Mouse (Mus musculus): ENCODE results near the gene Ssr2. TPM values are rescaled to one million over a fixed set of nuclear protein-coding genes. Genes with fewer than 3 reads are reported as not detected.

The Ssr2 gene
- polyA plus RNA-seq, 1 experiment, result 294 TPM

GRCm38 (mm10) chr3:88636555-88636986 is 60.9 kb downstream of the Ssr2 start:
- H3K79me2 ChIP-seq (ENCODE audit: control insufficient read depth, insufficient read depth), result peaks cover 39% of the 10 kb centered on the region
- no peak overlapping the region for H3K4me3 ChIP-seq
- no peak overlapping the region for H3ac ChIP-seq (ENCODE audit: control insufficient read depth, insufficient read length)
- peaks cover 93% of the 10 kb centered on the region for H3K36me3 ChIP-seq (ENCODE audit: control insufficient read depth, insufficient read depth)
- no peaks in the 10 kb centered on the region for H3K27me3 ChIP-seq (ENCODE audit: control insufficient read depth, insufficient read depth, insufficient read length)
- peak overlapping the region; percentile 32 for H3K4me2 ChIP-seq (ENCODE audit: low read depth)
- TF ChIP-seq SRF (IDR thresholded peaks at IDR 0.05; ENCODE audit: control insufficient read depth, insufficient read length, low read depth), result no peak
- peak in 1 of 3 experiments; percentile 31 for TF ChIP-seq MYOD1 (IDR thresholded peaks at IDR 0.05; ENCODE audit: control insufficient read depth in 1 of 3, insufficient read length in 2 of 3, low read depth in 2 of 3)
- TF ChIP-seq REST (IDR thresholded peaks at IDR 0.05; ENCODE audit: insufficient read depth, insufficient read length), result no peak
- peak in 1 of 3 experiments; percentile 38 for TF ChIP-seq MYOG (IDR thresholded peaks at IDR 0.05; ENCODE audit: control insufficient read depth in 1 of 3, insufficient read depth in 1 of 3, insufficient read length in 2 of 3, low read depth in 2 of 3)
- peak; percentile 15 for TF ChIP-seq POLR2A (IDR thresholded peaks at IDR 0.05; ENCODE audit: insufficient read length, low read depth)
- peak; percentile 62 for TF ChIP-seq POLR2AphosphoS2 (IDR thresholded peaks at IDR 0.05; ENCODE audit: insufficient read length, low read depth)

DNA sequence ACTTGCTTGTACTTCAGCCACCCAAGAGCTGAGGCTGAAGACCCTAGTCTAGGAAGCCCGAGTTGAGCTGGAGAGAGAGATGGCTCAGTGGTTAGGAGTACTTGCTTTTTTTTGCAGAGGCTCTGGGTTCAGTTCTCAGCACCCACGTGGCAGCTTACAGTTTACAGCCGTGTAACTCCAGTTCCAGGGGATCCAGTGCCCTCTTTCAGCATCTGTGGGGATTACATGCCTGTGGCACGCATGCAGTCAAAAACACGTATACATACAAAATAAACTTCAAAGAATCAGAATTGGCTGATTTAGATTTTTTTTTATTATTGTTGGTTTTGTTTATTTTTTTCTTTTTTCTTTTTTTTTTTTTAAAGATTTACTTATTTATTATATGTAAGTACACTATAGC is 61.5 kb downstream of the Ssr2 start:
- H3K4me3 ChIP-seq, result no peak overlapping the region
- no peaks in the 10 kb centered on the region for H3K27me3 ChIP-seq (ENCODE audit: control insufficient read depth, insufficient read depth, insufficient read length)
- no peak for TF ChIP-seq TCF3 (IDR thresholded peaks at IDR 0.05; ENCODE audit: insufficient read length, low read depth)
- no peak for TF ChIP-seq MYOG (IDR thresholded peaks at IDR 0.05; ENCODE audit: control insufficient read depth in 1 of 3, insufficient read depth in 1 of 3, insufficient read length in 2 of 3, low read depth in 2 of 3)
- TF ChIP-seq REST (IDR thresholded peaks at IDR 0.05; ENCODE audit: insufficient read depth, insufficient read length), result no peak
- no peak for TF ChIP-seq MAX (IDR thresholded peaks at IDR 0.05; ENCODE audit: low read depth)
- peak; percentile 51 for TF ChIP-seq POLR2AphosphoS2 (IDR thresholded peaks at IDR 0.05; ENCODE audit: insufficient read length, low read depth)
- TF ChIP-seq POLR2A (IDR thresholded peaks at IDR 0.05; ENCODE audit: insufficient read length, low read depth), result peak; percentile 30
- peaks cover 98% of the 10 kb centered on the region for H3K36me3 ChIP-seq (ENCODE audit: control insufficient read depth, insufficient read depth)
- H3ac ChIP-seq (ENCODE audit: control insufficient read depth, insufficient read length), result no peak overlapping the region
- no peak overlapping the region for H3K4me2 ChIP-seq (ENCODE audit: low read depth)
- H3K79me2 ChIP-seq (ENCODE audit: control insufficient read depth, insufficient read depth), result peaks cover 38% of the 10 kb centered on the region

Other genes with a start within 250 kb of the Ssr2 start
- gene Tmem79, start 239.7 kb upstream of the Ssr2 start, polyA plus RNA-seq (2012; fragmentation: generic; extraction: Trizol), result 2.3 TPM
- 53.5 TPM for gene Smg5, start 239.6 kb upstream of the Ssr2 start, polyA plus RNA-seq (2012; fragmentation: generic; extraction: Trizol)
- not detected for gene Paqr6, start 211.3 kb upstream of the Ssr2 start, polyA plus RNA-seq (2012; fragmentation: generic; extraction: Trizol)
- gene Bglap3, start 203.1 kb upstream of the Ssr2 start, polyA plus RNA-seq (2012; fragmentation: generic; extraction: Trizol), result 0.95 TPM
- 6.6 TPM for gene Bglap2, start 197.2 kb upstream of the Ssr2 start, polyA plus RNA-seq (2012; fragmentation: generic; extraction: Trizol)
- 0.34 TPM for gene Bglap, start 191.4 kb upstream of the Ssr2 start, polyA plus RNA-seq (2012; fragmentation: generic; extraction: Trizol)
- 59.0 TPM for gene Pmf1, start 165.5 kb upstream of the Ssr2 start, polyA plus RNA-seq (2012; fragmentation: generic; extraction: Trizol)
- gene Slc25a44, start 150.7 kb upstream of the Ssr2 start, polyA plus RNA-seq (2012; fragmentation: generic; extraction: Trizol), result 19.3 TPM
- gene Sema4a, start 114.7 kb upstream of the Ssr2 start, polyA plus RNA-seq (2012; fragmentation: generic; extraction: Trizol), result 0.35 TPM
- gene Lmna, start 65.9 kb upstream of the Ssr2 start, polyA plus RNA-seq (2012; fragmentation: generic; extraction: Trizol), result 954 TPM
- 8.1 TPM for gene Mex3a, start 43.5 kb upstream of the Ssr2 start, polyA plus RNA-seq (2012; fragmentation: generic; extraction: Trizol)
- 0.13 TPM for gene Rab25, start 27.6 kb upstream of the Ssr2 start, polyA plus RNA-seq (2012; fragmentation: generic; extraction: Trizol)
- gene Lamtor2, start 22.8 kb upstream of the Ssr2 start, polyA plus RNA-seq (2012; fragmentation: generic; extraction: Trizol), result 165 TPM
- 44.9 TPM for gene Ubqln4, start 22.1 kb upstream of the Ssr2 start, polyA plus RNA-seq (2012; fragmentation: generic; extraction: Trizol)
- gene Arhgef2, start 30.1 kb downstream of the Ssr2 start, polyA plus RNA-seq (2012; fragmentation: generic; extraction: Trizol), result 361 TPM
- not detected for gene Rxfp4, start 77.3 kb downstream of the Ssr2 start, polyA plus RNA-seq (2012; fragmentation: generic; extraction: Trizol)
- gene Khdc4, start 109.9 kb downstream of the Ssr2 start, polyA plus RNA-seq (2012; fragmentation: generic; extraction: Trizol), result 17.2 TPM
- gene Rit1, start 141.0 kb downstream of the Ssr2 start, polyA plus RNA-seq (2012; fragmentation: generic; extraction: Trizol), result 62.3 TPM
- gene Syt11, start 199.3 kb downstream of the Ssr2 start, polyA plus RNA-seq (2012; fragmentation: generic; extraction: Trizol), result 3.1 TPM